Mouse (Mus musculus): ENCODE measurements at regions not wholly inside any gene's neighbourhood (a gene's known extent, or its start where the extent isn't known, plus 50 kb on each side); places are given as distances from the start of the nearest gene placed in this dataset.
A peak's percentile ranks its signal among the peaks of the same experiment; 100 is the strongest.

DNA sequence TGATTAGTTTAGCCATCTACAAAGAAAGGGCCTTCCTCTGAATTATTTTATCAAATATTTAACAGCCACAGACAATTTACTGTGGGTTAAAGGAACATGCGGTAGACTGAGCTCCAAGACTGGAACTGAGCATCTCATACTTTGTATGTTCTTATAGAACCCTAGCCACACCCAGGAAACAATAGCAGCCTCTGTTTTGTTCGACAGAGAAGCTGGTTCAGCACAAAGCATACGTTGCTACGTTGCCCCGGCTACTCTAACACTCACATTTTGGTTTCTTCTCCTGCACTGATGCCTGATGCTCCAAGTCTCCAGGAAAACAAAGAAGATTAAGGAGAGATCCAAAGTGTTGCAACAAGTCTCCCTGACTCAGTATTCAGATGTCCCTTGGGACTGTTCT, 189.5 kb upstream of the 4930412O13Rik start:
- DNase-seq (ENCODE audit: extremely low read depth): no peak
- no peak overlapping the region for H3K4me3 ChIP-seq (replicated peaks in 1 of 3; ENCODE audit: low read depth in 2 of 3, low read length in 2 of 3, poor library complexity in 1 of 3)
- TF ChIP-seq SMC3 (IDR thresholded peaks at IDR 0.05; ENCODE audit: low read depth, low read length) (no peak), ZC3H11A (IDR thresholded peaks at IDR 0.05; ENCODE audit: low read depth, low read length) (no peak), MXI1 (IDR thresholded peaks at IDR 0.05; ENCODE audit: low read depth, low read length) (no peak), BHLHE40 (IDR thresholded peaks at IDR 0.05; ENCODE audit: low read depth, low read length) (no peak), KAT2A (IDR thresholded peaks at IDR 0.05; ENCODE audit: insufficient replicate concordance, low read length) (no peak), IRF4 (IDR thresholded peaks at IDR 0.05; ENCODE audit: low read depth, low read length) (no peak)
- H3K9me3 ChIP-seq (replicated peaks; ENCODE audit: low read length): no peaks in the 10 kb centered on the region
- no peaks in the 10 kb centered on the region for H3K27me3 ChIP-seq (replicated peaks)
- H3K79me2 ChIP-seq (replicated peaks; ENCODE audit: control insufficient read depth, extremely low read depth, insufficient read depth, poor library complexity, severe bottlenecking): no peaks in the 10 kb centered on the region
- H3K4me2 ChIP-seq (ENCODE audit: insufficient read depth, low read depth, poor library complexity, severe bottlenecking): no peak overlapping the region
- H3K9ac ChIP-seq (ENCODE audit: insufficient read depth, low read depth): no peak overlapping the region
- dilution Hi-C loops (cut with MboI; ENCODE audit: extremely low pct_ligation_motif_present, extremely low pct_unique_long_range_greater_than_20kb, low sequenced_read_pairs): no loop called here
- H3K36me3 ChIP-seq (replicated peaks in 1 of 2; ENCODE audit: control insufficient read depth in 1 of 2, insufficient read depth in 1 of 2, low read length in 1 of 2): no peaks in the 10 kb centered on the region
- no peak overlapping the region for H3K27ac ChIP-seq (ENCODE audit: insufficient read depth, low read depth)
- H3K4me1 ChIP-seq (ENCODE audit: control insufficient read depth in 1 of 2, insufficient read depth in 2 of 2): no peaks in the 10 kb centered on the region
- in situ Hi-C loops (cut with MboI; ENCODE audit: low pct_ligation_motif_present, low pct_unique_long_range_greater_than_20kb, low sequenced_read_pairs): no loop called here

DNA sequence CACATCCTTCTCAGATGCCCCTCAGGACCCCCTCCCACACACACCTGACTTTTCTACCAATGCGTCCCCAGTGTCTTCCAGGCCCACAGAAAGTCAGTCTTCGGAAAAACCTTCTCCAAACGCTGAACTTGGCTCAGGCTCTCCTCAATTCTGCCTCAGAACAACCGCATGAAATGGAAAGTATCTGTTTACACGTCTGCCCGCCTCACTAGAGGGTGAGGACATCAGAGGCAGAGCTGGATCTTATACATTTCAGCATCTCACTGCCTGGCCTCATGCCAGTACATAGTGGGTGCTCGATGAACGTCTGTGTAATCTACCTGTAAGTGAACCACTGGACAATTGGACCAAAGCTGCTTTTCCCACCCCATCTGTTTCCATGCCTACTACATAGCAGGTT, 189.1 kb upstream of the 4930412O13Rik start:
- TF ChIP-seq GABPA (IDR thresholded peaks at IDR 0.05; ENCODE audit: insufficient replicate concordance, low read depth, low read length): no peak
- no peak overlapping the region for H3K27ac ChIP-seq (ENCODE audit: insufficient read depth, low read depth)
- H3K9ac ChIP-seq (ENCODE audit: insufficient read depth, low read depth): no peak overlapping the region
- in situ Hi-C loops (cut with MboI; ENCODE audit: low pct_ligation_motif_present, low pct_unique_long_range_greater_than_20kb, low sequenced_read_pairs) (no loop called here), dilution Hi-C loops (cut with MboI; ENCODE audit: extremely low pct_ligation_motif_present, extremely low pct_unique_long_range_greater_than_20kb, low sequenced_read_pairs) (no loop called here)
- no peak overlapping the region for H3K4me3 ChIP-seq (replicated peaks in 1 of 3; ENCODE audit: low read depth in 2 of 3, low read length in 2 of 3, poor library complexity in 1 of 3)
- H3K4me2 ChIP-seq (ENCODE audit: insufficient read depth, low read depth, poor library complexity, severe bottlenecking): no peak overlapping the region
- DNase-seq (ENCODE audit: extremely low read depth): no peak
- no peaks in the 10 kb centered on the region for H3K27me3 ChIP-seq (replicated peaks)
- H3K36me3 ChIP-seq (replicated peaks in 1 of 2; ENCODE audit: control insufficient read depth in 1 of 2, insufficient read depth in 1 of 2, low read length in 1 of 2): no peaks in the 10 kb centered on the region
- H3K9me3 ChIP-seq (replicated peaks; ENCODE audit: low read length): no peaks in the 10 kb centered on the region
- H3K4me1 ChIP-seq (ENCODE audit: control insufficient read depth in 1 of 2, insufficient read depth in 2 of 2): no peaks in the 10 kb centered on the region
- no peaks in the 10 kb centered on the region for H3K79me2 ChIP-seq (replicated peaks; ENCODE audit: control insufficient read depth, extremely low read depth, insufficient read depth, poor library complexity, severe bottlenecking)

DNA sequence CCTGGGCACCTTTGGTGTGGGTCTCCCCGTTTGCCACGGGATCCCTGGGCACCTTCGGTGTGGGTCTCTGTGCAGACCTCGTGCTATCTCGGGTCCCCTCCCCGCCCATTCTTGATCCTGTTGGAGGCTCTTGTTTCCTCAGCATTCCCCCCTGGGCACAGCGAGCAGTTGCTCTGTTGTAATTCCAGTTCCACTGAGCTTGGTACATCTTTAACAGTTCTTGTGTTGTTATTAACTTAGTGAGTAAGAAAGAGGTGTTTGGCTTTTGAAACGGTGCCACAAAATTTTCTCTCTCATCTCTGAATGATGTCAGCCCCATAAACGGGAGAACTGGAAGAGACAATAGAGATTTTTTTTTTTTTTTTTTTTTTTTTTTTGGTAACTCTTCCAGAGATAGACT, 187.7 kb upstream of the 4930412O13Rik start:
- no peak for TF ChIP-seq POLR2AphosphoS2 (IDR thresholded peaks at IDR 0.05; ENCODE audit: low read depth, low read length)
- TF ChIP-seq CHD1 (IDR thresholded peaks at IDR 0.05; ENCODE audit: low read depth, low read length): no peak
- no peak for TF ChIP-seq HCFC1 (IDR thresholded peaks at IDR 0.05; ENCODE audit: low read depth, low read length)
- no peak for TF ChIP-seq JUND (conservative IDR thresholded peaks at IDR 0.05; ENCODE audit: low read depth, low read length)
- TF ChIP-seq ETS1 (conservative IDR thresholded peaks at IDR 0.05; ENCODE audit: low read depth, low read length): no peak
- no peak for TF ChIP-seq CTCF (conservative IDR thresholded peaks at IDR 0.05 in 1 of 2, IDR thresholded peaks at IDR 0.05 in 1 of 2; ENCODE audit: low read depth in 2 of 2, low read length in 2 of 2)
- TF ChIP-seq TBP (conservative IDR thresholded peaks at IDR 0.05; ENCODE audit: low read depth, low read length): no peak
- no peak for TF ChIP-seq CHD2 (IDR thresholded peaks at IDR 0.05; ENCODE audit: low read length)
- no peak for DNase-seq (ENCODE audit: extremely low read depth)
- Histone ChIP-seq H3K9ac (ENCODE audit: insufficient read depth, low read depth) (no peak overlapping the region), H3K9me3 (replicated peaks; ENCODE audit: low read length) (no peaks in the 10 kb centered on the region), H3K36me3 (replicated peaks in 1 of 2; ENCODE audit: control insufficient read depth in 1 of 2, insufficient read depth in 1 of 2, low read length in 1 of 2) (no peaks in the 10 kb centered on the region), H3K4me3 (replicated peaks in 1 of 3; ENCODE audit: low read depth in 2 of 3, low read length in 2 of 3, poor library complexity in 1 of 3) (no peak overlapping the region), H3K4me2 (ENCODE audit: insufficient read depth, low read depth, poor library complexity, severe bottlenecking) (peak overlapping the region; percentile 1; the same call in 1 of the 2 replicates), H3K27me3 (replicated peaks) (no peaks in the 10 kb centered on the region), H3K79me2 (replicated peaks; ENCODE audit: control insufficient read depth, extremely low read depth, insufficient read depth, poor library complexity, severe bottlenecking) (no peaks in the 10 kb centered on the region), H3K27ac (ENCODE audit: insufficient read depth, low read depth) (no peak overlapping the region), H3K4me1 (ENCODE audit: control insufficient read depth in 1 of 2, insufficient read depth in 2 of 2) (no peaks in the 10 kb centered on the region)
- dilution Hi-C loops (cut with MboI; ENCODE audit: extremely low pct_ligation_motif_present, extremely low pct_unique_long_range_greater_than_20kb, low sequenced_read_pairs) (no loop called here), in situ Hi-C loops (cut with MboI; ENCODE audit: low pct_ligation_motif_present, low pct_unique_long_range_greater_than_20kb, low sequenced_read_pairs) (no loop called here)
